Mouse (Mus musculus) lung, embryonic 14.5 days (tissue): ENCODE measurements around the gene Adam33. TPM values are rescaled to one million over a fixed set of nuclear protein-coding genes. Genes with fewer than 3 reads are reported as not detected.

Experiments
- ATAC-seq: fragments of 200-750 bp; cut with Nextera tagmentation; 2 replicates; pipeline ENCODE4 v1.8.0; 2017; ENCODE audit warnings: mild to moderate bottlenecking, moderate TSS enrichment, moderate library complexity; ENCODE audit not compliant: insufficient read depth
- DNase-seq: peaks from one replicate; pipeline ENCODE4 v3.0.0-alpha.2; 2015
- H3K27ac ChIP-seq: fragments of 300-500 bp; sonication (generic); 2 replicates; pipeline ENCODE4 v1.5.1; 2014; ENCODE audit warnings: low read depth, mild to moderate bottlenecking, moderate library complexity
- H3K27me3 ChIP-seq: fragments of 300-500 bp; sonication (generic); 2 replicates; pipeline ENCODE4 v1.6.1; 2014; ENCODE audit warnings: low read length, control low read depth; ENCODE audit not compliant: insufficient read depth
- H3K36me3 ChIP-seq: fragments of 300-500 bp; sonication (generic); 2 replicates; pipeline ENCODE4 v1.6.1; 2014; ENCODE audit warnings: control low read depth; ENCODE audit not compliant: insufficient read depth
- H3K4me1 ChIP-seq: fragments of 300-500 bp; sonication (generic); 2 replicates; pipeline ENCODE4 v1.6.1; 2014; ENCODE audit warnings: antibody characterized with exemption, control low read depth; ENCODE audit not compliant: insufficient read depth
- H3K4me2 ChIP-seq: fragments of 300-500 bp; sonication (generic); 2 replicates; pipeline ENCODE4 v1.6.1; 2014; ENCODE audit warnings: mild to moderate bottlenecking
- H3K4me3 ChIP-seq: fragments of 300-500 bp; sonication (generic); 2 replicates; pipeline ENCODE4 v1.5.1; 2014; ENCODE audit warnings: low read depth, low read length
- H3K9ac ChIP-seq: fragments of 300-500 bp; sonication (generic); 2 replicates; pipeline ENCODE4 v1.6.1; 2014
- H3K9me3 ChIP-seq: fragments of 300-500 bp; sonication (generic); 2 replicates; pipeline ENCODE4 v1.6.1; 2016; ENCODE audit warnings: low read depth, low read length, control low read depth
- CTCF ChIP-seq: IDR thresholded peaks from 2 replicates; pipeline ENCODE4 v1.5.1; 2016; ENCODE audit warnings: antibody characterized with exemption, low read depth
- WGBS: fragments of 180-500 bp; shearing (Covaris S2); extraction: QIAGEN DNeasy Blood & Tissue Kit; methylation state at CpG from one replicate; pipeline ENCODE4 v1.1.7; 2014; 5-methylcytosine and 5-hydroxymethylcytosine counted together
- polyA plus RNA-seq: library from polyadenylated mRNA; unstranded; fragments of >200 nt; fragmentation: Nextera tagmentation; extraction: Ambion mirVana; gene quantifications from 2 replicates; pipeline ENCODE4 v1.2.1, GENCODE M21; 2014

Gene Adam33
- polyA plus RNA-seq, 1 experiment from 2014 or later: 1.9 TPM

GRCm38 (mm10) chr2:131080507-131080906 is 16.9 kb upstream of the Adam33 start:
- no peak for TF ChIP-seq CTCF
- Histone ChIP-seq H3K9me3 (no peaks in the 10 kb centered on the region), H3K36me3 (no peaks in the 10 kb centered on the region), H3K27ac (no peak overlapping the region), H3K9ac (no peak overlapping the region), H3K4me1 (no peaks in the 10 kb centered on the region), H3K27me3 (no peaks in the 10 kb centered on the region), H3K4me3 (no peak overlapping the region), H3K4me2 (no peak overlapping the region)
- no peak for DNase-seq
- no peak for ATAC-seq
- 61% methylated on average over 5 of the region's 5 CpGs for WGBS

DNA sequence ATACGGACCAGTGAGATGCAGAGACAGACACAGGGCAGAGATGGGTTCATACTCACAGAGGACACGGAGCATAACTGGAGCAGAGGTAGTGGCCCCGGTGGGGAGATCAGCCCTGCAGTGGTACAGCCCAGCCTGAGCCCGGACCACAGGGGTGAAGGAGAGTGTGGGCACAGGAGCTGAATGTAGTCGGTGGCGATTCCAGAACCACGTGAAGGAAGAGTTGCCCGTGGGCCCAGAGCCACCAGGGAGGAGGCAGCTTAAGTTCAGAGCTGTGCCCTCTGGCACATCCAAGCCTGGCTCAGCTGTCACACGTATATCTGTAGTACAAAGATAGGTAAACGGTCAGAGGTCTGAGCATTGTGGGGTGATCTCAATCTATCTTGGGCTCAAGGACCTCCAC is 8.9 kb upstream of the Adam33 start:
- Histone ChIP-seq H3K27ac (no peak overlapping the region), H3K4me3 (no peak overlapping the region), H3K9ac (no peak overlapping the region), H3K4me2 (no peak overlapping the region), H3K27me3 (no peaks in the 10 kb centered on the region), H3K36me3 (no peaks in the 10 kb centered on the region), H3K4me1 (no peaks in the 10 kb centered on the region), H3K9me3 (no peaks in the 10 kb centered on the region)
- TF ChIP-seq CTCF: no peak
- WGBS: 75% methylated on average over 10 of the region's 10 CpGs
- DNase-seq (no peak), ATAC-seq (no peak)

- Histone ChIP-seq H3K36me3 (no peaks in the 10 kb centered on the region), H3K27ac (no peak overlapping the region), H3K4me2 (no peak overlapping the region), H3K9me3 (no peaks in the 10 kb centered on the region), H3K9ac (no peak overlapping the region), H3K27me3 (peaks cover 22% of the 10 kb centered on the region; the same call in 1 of the 2 replicates), H3K4me3 (no peak overlapping the region), H3K4me1 (0 out of 2 replicates have a peak, but pooled peaks cover 5% of the 10 kb centered on the region)
- ATAC-seq: peak; percentile 53; the same call in 1 of the 2 replicates
- 39% methylated on average over 6 of the region's 6 CpGs for WGBS
- TF ChIP-seq CTCF: no peak
- DNase-seq: peak; percentile 86
Observed at GRCm38 (mm10) chr2:131067481-131067880, 3.9 kb upstream of the Adam33 start.

DNA sequence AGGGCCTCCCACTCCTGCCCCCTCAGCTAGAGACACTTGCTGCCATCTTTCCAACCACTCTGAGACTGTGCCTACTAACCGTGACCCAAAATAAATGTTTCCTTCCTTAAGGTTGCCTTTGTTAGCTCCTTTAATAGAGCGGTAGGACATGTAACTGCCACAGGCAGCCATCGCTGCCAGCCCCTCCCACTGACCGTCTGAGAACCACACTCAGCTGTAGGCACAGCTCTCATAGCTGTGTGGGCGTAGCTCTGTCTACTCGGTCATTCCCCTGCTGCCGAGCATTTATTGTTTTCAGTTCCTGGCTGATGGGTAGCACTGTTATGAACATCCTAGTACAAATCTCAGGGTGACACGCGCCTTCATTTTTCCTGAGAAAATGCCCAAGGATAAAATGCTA is 2.7 kb upstream of the Adam33 start:
- H3K27ac ChIP-seq: no peak overlapping the region
- no peak overlapping the region for H3K4me2 ChIP-seq
- H3K36me3 ChIP-seq: no peaks in the 10 kb centered on the region
- H3K9ac ChIP-seq: no peak overlapping the region
- 0 out of 2 replicates have a peak, but pooled peaks cover 5% of the 10 kb centered on the region for H3K4me1 ChIP-seq
- DNase-seq (no peak), ATAC-seq (no peak)
- H3K9me3 ChIP-seq: no peaks in the 10 kb centered on the region
- peaks cover 25% of the 10 kb centered on the region; the same call in 1 of the 2 replicates for H3K27me3 ChIP-seq
- H3K4me3 ChIP-seq: no peak overlapping the region
- TF ChIP-seq CTCF: no peak
- 57% methylated on average over 9 of the region's 9 CpGs for WGBS

GRCm38 (mm10) chr2:131061607-131062006 is 2.0 kb downstream of the Adam33 start:
- Histone ChIP-seq H3K27ac (no peak overlapping the region), H3K4me2 (no peak overlapping the region)
- WGBS: 48% methylated on average over 5 of the region's 5 CpGs

DNA sequence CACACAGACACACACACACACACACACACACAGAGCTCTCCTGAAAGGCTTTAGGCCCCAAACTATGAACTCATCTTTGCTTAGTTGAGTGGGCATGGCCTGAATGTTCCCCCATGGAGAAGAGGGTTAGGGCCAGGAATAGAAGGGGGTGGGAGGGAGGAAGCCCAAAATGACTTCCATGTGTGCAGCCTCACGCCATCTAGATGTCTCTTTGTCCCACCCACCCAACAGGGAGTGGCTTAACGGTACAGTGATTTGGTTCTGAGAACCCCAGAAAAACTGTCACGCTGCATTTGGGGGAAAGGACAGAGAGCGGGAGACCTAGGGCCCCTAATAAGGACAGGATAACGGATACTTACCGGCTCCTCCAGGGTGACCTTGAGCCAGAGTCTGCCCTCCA is 2.8 kb downstream of the Adam33 start:
- Histone ChIP-seq H3K4me1 (peaks cover 14% of the 10 kb centered on the region; the same call in 1 of the 2 replicates), H3K9me3 (no peaks in the 10 kb centered on the region), H3K27ac (no peak overlapping the region), H3K27me3 (peaks cover 38% of the 10 kb centered on the region), H3K4me3 (no peak overlapping the region), H3K4me2 (no peak overlapping the region), H3K36me3 (no peaks in the 10 kb centered on the region), H3K9ac (no peak overlapping the region)
- no peak for ATAC-seq
- 71% methylated on average over 6 of the region's 6 CpGs for WGBS
- no peak for TF ChIP-seq CTCF
- no peak for DNase-seq

More at GRCm38 (mm10) chr2:131061607-131062006, 2.0 kb downstream of the Adam33 start:
- H3K4me1 ChIP-seq: peaks cover 14% of the 10 kb centered on the region; the same call in 1 of the 2 replicates
- peaks cover 30% of the 10 kb centered on the region; the same call in 1 of the 2 replicates for H3K27me3 ChIP-seq
- DNase-seq (no peak), ATAC-seq (no peak)
- no peak for TF ChIP-seq CTCF
- H3K36me3 ChIP-seq: no peaks in the 10 kb centered on the region
- H3K4me3 ChIP-seq: no peak overlapping the region
- H3K9me3 ChIP-seq: no peaks in the 10 kb centered on the region
- H3K9ac ChIP-seq: no peak overlapping the region

- TF ChIP-seq CTCF: no peak
- Histone ChIP-seq H3K9me3 (no peaks in the 10 kb centered on the region), H3K27me3 (peaks cover 42% of the 10 kb centered on the region), H3K9ac (no peak overlapping the region; the same call in 1 of the 2 replicates), H3K4me2 (no peak overlapping the region), H3K4me1 (peaks cover 14% of the 10 kb centered on the region; the same call in 1 of the 2 replicates), H3K4me3 (no peak overlapping the region), H3K27ac (no peak overlapping the region; the same call in none of the 2 replicates), H3K36me3 (no peaks in the 10 kb centered on the region)
- ATAC-seq: no peak
- DNase-seq: no peak
- WGBS: 67% methylated on average over 9 of the region's 9 CpGs
Observed at GRCm38 (mm10) chr2:131059781-131060540, 3.7 kb downstream of the Adam33 start.
